ENCODE assay signal across 9 mouse cellular contexts in the genomic region with DNA sequence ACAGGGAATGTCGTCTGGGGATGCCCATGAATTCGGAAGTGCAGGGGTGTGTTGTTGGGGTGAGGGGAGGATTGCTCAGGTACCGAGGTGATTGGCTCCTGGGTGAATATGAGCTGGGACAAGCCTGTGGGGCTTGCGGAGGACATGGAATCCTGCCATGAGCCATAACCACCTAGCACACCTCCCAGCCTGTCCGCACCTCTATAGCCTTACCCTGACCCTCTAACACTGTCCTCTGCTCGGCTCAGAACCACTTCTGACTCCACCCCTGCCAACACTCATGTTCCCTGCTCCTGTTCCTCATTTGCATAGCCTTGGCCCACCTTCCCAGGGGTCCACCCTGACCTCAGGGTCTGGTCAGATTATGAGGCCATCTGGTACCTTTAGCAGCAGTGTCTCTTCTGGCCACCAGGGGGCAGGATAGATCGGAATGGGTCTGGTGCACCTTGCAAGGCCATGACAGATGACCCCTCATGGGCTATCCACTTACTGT. TPM values are rescaled to one million over a fixed set of nuclear protein-coding genes. Genes with fewer than 3 reads are reported as not detected.
DNase-seq lines count a peak whose midpoint lies in the region; ATAC-seq and TF ChIP-seq lines count a peak whose summit lies in the region.
"Had no signal": no experiment of that assay in that cellular context is flagged by ENCODE, and none has a peak within 500 bp of the region (broad histone marks: within the 10 kb centered on the region; RNA-seq: fewer than 3 reads in every experiment).

No protein-coding gene starts in this region.

- no peak for DNase-seq in heart, adult 11 months
- DNase-seq in brain, embryonic 14.5 days (ENCODE audit: low read depth): no peak
- peak; percentile 53 for DNase-seq in hindbrain, embryonic 14.5 days (ENCODE audit: low spot score)
- peak; percentile 62 for DNase-seq in midbrain, embryonic 14.5 days
- DNase-seq in layer of hippocampus, adult 18-20 months (ENCODE audit: low spot score in 2 of 2): no peak

- H3K36me3 ChIP-seq in heart, embryonic 11.5 days (ENCODE audit: control insufficient read depth, insufficient read depth, low read length): no peaks in the 10 kb centered on the region
- no peaks in the 10 kb centered on the region for H3K36me3 ChIP-seq in C2C12 (ENCODE audit: control insufficient read depth, insufficient read depth)
- no peaks in the 10 kb centered on the region for H3K36me3 ChIP-seq in hindbrain, embryonic 14.5 days (replicated peaks; ENCODE audit: control insufficient read depth, insufficient read depth)
- no peaks in the 10 kb centered on the region for H3K36me3 ChIP-seq in midbrain, embryonic 14.5 days (ENCODE audit: control insufficient read depth, insufficient read depth, low read length)
- H3K36me3 ChIP-seq: liver, embryonic 15.5 days had no signal

- no peak overlapping the region for H3K9ac ChIP-seq in heart, embryonic 11.5 days (ENCODE audit: low read depth, low read length)
- H3K9ac ChIP-seq in hindbrain, embryonic 14.5 days: no peak overlapping the region
- no peak overlapping the region for H3K9ac ChIP-seq in midbrain, embryonic 14.5 days (replicated peaks; ENCODE audit: low read length)
- H3K9ac ChIP-seq: liver, embryonic 15.5 days had no signal

- H3K9me3 ChIP-seq in heart, embryonic 11.5 days (replicated peaks; ENCODE audit: control insufficient read depth, low read length): no peaks in the 10 kb centered on the region
- H3K9me3 ChIP-seq in hindbrain, embryonic 14.5 days (ENCODE audit: control insufficient read depth, low read length): no peaks in the 10 kb centered on the region
- H3K9me3 ChIP-seq in midbrain, embryonic 14.5 days (ENCODE audit: control insufficient read depth, low read length): no peaks in the 10 kb centered on the region
- H3K9me3 ChIP-seq: liver, embryonic 15.5 days had no signal

- H3K4me2 ChIP-seq in heart, embryonic 11.5 days: no peak overlapping the region
- H3K4me2 ChIP-seq in hindbrain, embryonic 14.5 days (replicated peaks): peak overlapping the region; percentile 73; the same call in 1 of the 2 replicates
- no peak overlapping the region for H3K4me2 ChIP-seq in midbrain, embryonic 14.5 days (ENCODE audit: low read length)
- H3K4me2 ChIP-seq: liver, embryonic 15.5 days had no signal

- H3K79me2 ChIP-seq in C2C12 (ENCODE audit: control insufficient read depth, insufficient read depth): no peaks in the 10 kb centered on the region

- WGBS in heart, embryonic 11.5 days (ENCODE audit: insufficient replicate concordance): 45% methylated on average over 7 of the region's 7 CpGs
- WGBS in hindbrain, embryonic 14.5 days: 51% methylated on average over 7 of the region's 7 CpGs
- WGBS in midbrain, embryonic 14.5 days: 52% methylated on average over 7 of the region's 7 CpGs

- H3K27me3 ChIP-seq in heart, embryonic 11.5 days (ENCODE audit: control insufficient read depth, insufficient read depth, low read length): peaks cover 78% of the 10 kb centered on the region
- peaks cover 76% of the 10 kb centered on the region for H3K27me3 ChIP-seq in C2C12 (ENCODE audit: control insufficient read depth, insufficient read depth, insufficient read length)
- H3K27me3 ChIP-seq in hindbrain, embryonic 14.5 days (ENCODE audit: control insufficient read depth, insufficient read depth, low read length): 0 out of 2 replicates have a peak, but pooled peaks cover 4% of the 10 kb centered on the region
- H3K27me3 ChIP-seq in midbrain, embryonic 14.5 days (ENCODE audit: control insufficient read depth, insufficient read depth, low read length): no peaks in the 10 kb centered on the region; the same call in 1 of the 2 replicates

- H3K79me3 ChIP-seq in C2C12 (ENCODE audit: low read depth): no peaks in the 10 kb centered on the region

- H3K27ac ChIP-seq in heart, embryonic 11.5 days (ENCODE audit: low read depth, low read length): no peak overlapping the region
- H3K27ac ChIP-seq in hindbrain, embryonic 14.5 days: no peak overlapping the region
- no peak overlapping the region for H3K27ac ChIP-seq in midbrain, embryonic 14.5 days (replicated peaks; ENCODE audit: low read depth, low read length)
- H3K27ac ChIP-seq: liver, embryonic 15.5 days had no signal

- H3K4me3 ChIP-seq in heart, embryonic 11.5 days (ENCODE audit: low read depth, low read length): no peak overlapping the region
- H3K4me3 ChIP-seq in C2C12 (ENCODE audit: insufficient read depth, poor library complexity, severe bottlenecking): no peak overlapping the region
- no peak overlapping the region for H3K4me3 ChIP-seq in hindbrain, embryonic 14.5 days (replicated peaks; ENCODE audit: low read length)
- H3K4me3 ChIP-seq in midbrain, embryonic 14.5 days (replicated peaks; ENCODE audit: low read depth, low read length): no peak overlapping the region
- H3K4me3 ChIP-seq: liver, embryonic 15.5 days had no signal

- peak; percentile 51 for TF ChIP-seq CTCF in C2C12 (IDR thresholded peaks at IDR 0.05; ENCODE audit: control insufficient read depth, insufficient read depth, insufficient read length)
- TF ChIP-seq CTCF in brain, embryonic 14.5 days (IDR thresholded peaks at IDR 0.05; ENCODE audit: borderline replicate concordance, extremely low read depth, insufficient read depth, insufficient read length): peak; percentile 86

- H3K4me1 ChIP-seq in heart, embryonic 11.5 days (ENCODE audit: control insufficient read depth, insufficient read depth, low read length): peaks cover 5% of the 10 kb centered on the region; the same call in 1 of the 2 replicates
- H3K4me1 ChIP-seq in hindbrain, embryonic 14.5 days (replicated peaks; ENCODE audit: control insufficient read depth, insufficient read depth, low read length): peaks cover 29% of the 10 kb centered on the region
- H3K4me1 ChIP-seq in midbrain, embryonic 14.5 days (ENCODE audit: control insufficient read depth, insufficient read depth, low read length): peaks cover 25% of the 10 kb centered on the region

- H3ac ChIP-seq in C2C12 (ENCODE audit: control insufficient read depth, insufficient read length, low read depth): no peak overlapping the region

- 0 out of 2 replicates have a peak, but pooled peaks have one; percentile 18 for ATAC-seq in heart, embryonic 11.5 days (replicated peaks; ENCODE audit: insufficient number of reproducible peaks, low FRiP score, low TSS enrichment)
- ATAC-seq in hindbrain, embryonic 14.5 days (ENCODE audit: low FRiP score): no peak
- ATAC-seq in midbrain, embryonic 14.5 days (ENCODE audit: low FRiP score, low TSS enrichment): no peak
- no peak for ATAC-seq in inflammation-experienced regulatory T-cells, adult 6 months

- no peak for TF ChIP-seq POLR2A in brain, embryonic 14.5 days (IDR thresholded peaks at IDR 0.05; ENCODE audit: borderline replicate concordance, extremely low read depth, insufficient read depth, insufficient read length, poor library complexity, severe bottlenecking)

TF ChIP-seq in C2C12, 6 proteins besides CTCF, POLR2A, EP300 and RAD21:
- TF ChIP-seq CEBPB (IDR thresholded peaks at IDR 0.05; ENCODE audit: low read depth): no peak
- no peak for TF ChIP-seq MYOD1 (IDR thresholded peaks at IDR 0.05; ENCODE audit: control insufficient read depth, insufficient read length, low read depth)
- TF ChIP-seq MAX (IDR thresholded peaks at IDR 0.05): no peak
- no peak for TF ChIP-seq MYOG (IDR thresholded peaks at IDR 0.05; ENCODE audit: control insufficient read depth, extremely low read depth, insufficient read length)
- TF ChIP-seq FOSL1 (IDR thresholded peaks at IDR 0.05; ENCODE audit: insufficient read depth, low read length, poor library complexity, severe bottlenecking): no peak
- TF ChIP-seq USF1 (IDR thresholded peaks at IDR 0.05; ENCODE audit: low read depth): no peak

RNA-seq across cellular contexts. Expression of a gene that starts 18.5 kb away (rescaled TPM):
- polyA plus RNA-seq in heart, embryonic 11.5 days (2014; fragmentation: Nextera tagmentation; extraction: Ambion mirVana): 3.3 and 5.1 TPM in 2 replicates
- 1.3 TPM for polyA plus RNA-seq in C2C12 (2012; fragmentation: generic; extraction: Trizol)
- polyA plus RNA-seq in brain, embryonic 14.5 days (2012; rRNA removed): 83.0 and 109 TPM in 2 replicates
- polyA plus RNA-seq in hindbrain, embryonic 14.5 days (2014; fragmentation: Nextera tagmentation; extraction: Ambion mirVana): 80.7 and 83.9 TPM in 2 replicates
- 57.7 and 60.8 TPM in 2 replicates for polyA plus RNA-seq in midbrain, embryonic 14.5 days (2014; fragmentation: Nextera tagmentation; extraction: Ambion mirVana)
- polyA plus RNA-seq in inflammation-experienced regulatory T-cells, adult 6 months (2017; shearing (Covaris generic)): 1 to 10 TPM in 2 of 3 experiments, under 1 TPM in 1; 0.45 to 2.3 (median 1.9) TPM
- total RNA-seq in layer of hippocampus, adult 18-20 months (2021): 100 to 1,000 TPM; 259 to 271 TPM

Comparison
In these comparisons a context has a peak if more than half of its experiments do, and no peak if none do; other contexts are left out.
1. DNase-seq: peak in hindbrain, embryonic 14.5 days (single experiment) and midbrain, embryonic 14.5 days (single experiment); none in heart, adult 11 months (single experiment), brain, embryonic 14.5 days (single experiment) and layer of hippocampus, adult 18-20 months (0 of 2).